Mouse (Mus musculus): ENCODE results near the gene Sept8.
"Not testable (repeated sequence)": the region's sequence is repeated elsewhere in the genome, so short reads cannot be mapped to it uniquely, and the experiment has no call there.

- not testable (repeated sequence) for TF ChIP-seq MAFK (IDR thresholded peaks at IDR 0.05; ENCODE audit: insufficient read depth, low read depth, low read length); HCFC1 (IDR thresholded peaks at IDR 0.05; ENCODE audit: borderline replicate concordance, insufficient read depth, low read length); CHD2 (IDR thresholded peaks at IDR 0.05; ENCODE audit: low read depth, low read length); ZC3H11A (IDR thresholded peaks at IDR 0.05; ENCODE audit: borderline replicate concordance, low read depth, low read length)
Observed at GRCm38 (mm10) chr11:53559980-53560379, 40.9 kb downstream of the Sept8 start.
